Mouse (Mus musculus) heart, adult 2 months (tissue): ENCODE measurements at regions not wholly inside any gene's neighbourhood (a gene's known extent, or its start where the extent isn't known, plus 50 kb on each side); places are given as distances from the start of the nearest gene placed in this dataset.

Experiments
- CTCF ChIP-seq: fragments of 200-600 bp; IDR thresholded peaks from 2 replicates; pipeline ENCODE4 v1.8.1; 2022; ENCODE audit warnings: antibody characterized with exemption, mild to moderate bottlenecking, moderate library complexity
- POLR2A ChIP-seq: fragments of 200-500 bp; IDR thresholded peaks from 2 replicates; pipeline ENCODE4 v1.6.1; 2011; ENCODE audit warnings: mild to moderate bottlenecking, low read depth, low read length, control low read depth; ENCODE audit not compliant: insufficient read depth

DNA sequence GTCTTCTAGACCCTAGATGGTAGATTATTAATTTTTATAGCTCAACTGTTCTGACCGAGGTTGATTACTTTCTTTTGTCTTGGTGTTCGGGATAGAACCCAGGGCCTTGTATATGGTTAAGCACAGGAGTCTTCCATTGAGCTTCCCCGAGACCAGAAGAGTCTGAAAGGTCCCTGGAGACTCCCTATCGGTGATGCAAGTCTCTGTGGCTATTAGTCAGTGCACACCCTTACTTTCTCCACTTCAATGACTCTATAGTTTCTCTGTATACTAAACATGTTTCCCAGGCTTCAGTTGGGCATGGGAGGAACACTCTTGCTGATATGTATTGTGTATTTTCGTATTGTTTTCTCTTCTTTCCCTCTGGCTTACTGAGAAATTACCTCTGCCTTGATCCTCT is 623.8 kb upstream of the Igfbp3 start:
- TF ChIP-seq CTCF = no peak
- no peak for TF ChIP-seq POLR2A
